Mouse (Mus musculus): Measurements from ENCODE around the gene Ttll2. TPM values are rescaled to one million over a fixed set of nuclear protein-coding genes. Genes with fewer than 3 reads are reported as not detected.
A peak's percentile ranks its signal among the peaks of the same experiment; 100 is the strongest.
"Not testable (repeated sequence)": the region's sequence is repeated elsewhere in the genome, so short reads cannot be mapped to it uniquely, and the experiment has no call there.

Gene Ttll2
- polyA plus RNA-seq, 1 experiment from 2014 or later = not detected

DNA sequence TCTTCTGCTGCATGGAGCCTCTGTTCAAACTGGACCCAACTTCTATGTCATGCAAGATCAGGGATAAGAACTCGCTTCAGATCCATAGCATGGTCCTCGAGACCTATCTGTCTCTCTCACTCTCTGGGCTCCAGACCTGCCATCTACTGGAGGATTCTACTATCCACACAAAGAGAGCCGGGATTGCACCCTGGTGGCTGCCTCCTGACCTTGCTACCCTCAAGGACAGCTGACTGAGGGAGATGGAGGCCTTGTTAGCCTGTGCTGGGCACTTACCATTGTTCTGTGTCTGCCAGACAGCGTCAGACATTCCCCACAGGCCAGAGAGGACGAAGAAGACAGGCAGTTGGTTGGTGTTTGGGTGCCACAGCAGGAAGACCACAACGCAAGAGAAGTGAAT is 16.9 kb upstream of the Ttll2 start:
- not testable (repeated sequence) for H3K9ac ChIP-seq (replicated peaks; ENCODE audit: low read length); ATAC-seq (ENCODE audit: low FRiP score, low TSS enrichment); H3K4me2 ChIP-seq (ENCODE audit: low read length); H3K27me3 ChIP-seq (ENCODE audit: control insufficient read depth, insufficient read depth, low read length); H3K4me1 ChIP-seq (ENCODE audit: control insufficient read depth, insufficient read depth, low read length); H3K36me3 ChIP-seq (ENCODE audit: control insufficient read depth, insufficient read depth, low read length); H3K27ac ChIP-seq (replicated peaks; ENCODE audit: low read depth, low read length); H3K4me3 ChIP-seq (replicated peaks; ENCODE audit: low read depth, low read length); H3K9me3 ChIP-seq (ENCODE audit: control insufficient read depth, low read length); DNase-seq
- 74% methylated on average over 5 of the region's 6 CpGs for WGBS

DNA sequence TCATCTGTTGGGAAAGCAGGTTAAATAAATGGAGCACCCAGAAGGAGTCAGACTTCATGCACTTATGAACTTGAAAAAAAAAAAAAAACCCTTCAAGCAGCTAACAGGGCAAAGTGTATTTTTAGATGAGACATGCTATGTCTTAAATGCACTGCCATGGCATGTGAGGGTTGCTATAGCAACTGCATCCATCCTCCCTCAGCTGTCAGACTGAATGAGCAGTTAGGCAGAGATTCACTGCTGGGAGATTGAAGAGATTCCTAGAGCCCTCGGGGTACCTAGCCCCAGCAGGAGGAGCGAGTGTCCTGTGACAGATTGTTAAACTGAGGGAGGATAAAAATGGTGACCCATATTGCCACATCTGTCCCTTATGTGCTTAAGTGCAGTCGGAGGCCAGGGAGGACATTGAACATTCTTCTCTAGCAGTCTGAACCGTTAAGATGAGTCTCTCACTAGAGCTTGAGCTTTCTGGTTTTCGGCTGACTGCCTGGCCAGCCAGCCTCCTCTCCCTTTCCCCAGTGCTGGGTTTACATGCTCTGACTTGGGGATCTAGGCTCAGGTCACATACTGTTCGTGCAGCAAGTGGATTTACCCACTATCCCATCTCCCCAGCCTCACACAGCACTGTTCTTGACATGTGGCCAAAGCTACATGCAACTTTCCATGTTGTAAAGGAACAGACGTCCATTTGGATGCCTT is 14.3 kb upstream of the Ttll2 start:
- not testable (repeated sequence) for H3K9me3 ChIP-seq (ENCODE audit: control insufficient read depth, low read length); H3K4me2 ChIP-seq (ENCODE audit: low read length); H3K9ac ChIP-seq (replicated peaks; ENCODE audit: low read length); H3K36me3 ChIP-seq (ENCODE audit: control insufficient read depth, insufficient read depth, low read length); H3K4me1 ChIP-seq (ENCODE audit: control insufficient read depth, insufficient read depth, low read length); H3K4me3 ChIP-seq (replicated peaks; ENCODE audit: low read depth, low read length); H3K27me3 ChIP-seq (ENCODE audit: control insufficient read depth, insufficient read depth, low read length)
- H3K27ac ChIP-seq (replicated peaks; ENCODE audit: low read depth, low read length) = 0 out of 2 replicates have a peak overlapping the region, but pooled peaks have one; percentile 26
- ATAC-seq (ENCODE audit: low FRiP score, low TSS enrichment) = peak; percentile 70; the same call in 1 of the 2 replicates
- WGBS = 26% methylated on average over 5 of the region's 7 CpGs
- DNase-seq = peak; percentile 64

DNA sequence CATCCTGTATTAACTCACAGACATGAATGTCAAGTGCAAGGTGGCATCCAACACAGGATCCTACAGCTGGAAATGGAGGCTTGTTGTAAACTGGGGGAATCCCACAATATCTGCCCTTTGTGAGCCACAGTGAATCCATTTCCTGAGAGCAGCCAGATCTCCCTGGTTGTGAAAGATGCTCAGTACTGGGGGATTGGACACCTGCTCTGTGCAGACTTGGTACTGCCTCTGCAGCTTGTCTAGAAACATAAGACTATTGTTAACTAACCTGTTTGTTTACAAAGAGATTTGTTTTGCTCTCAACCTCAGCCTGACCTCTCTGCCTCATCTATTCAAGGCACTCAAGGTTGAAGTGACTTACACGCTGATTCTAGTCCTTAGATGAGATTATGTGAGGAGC is 13.8 kb upstream of the Ttll2 start:
- H3K4me1 ChIP-seq (ENCODE audit: control insufficient read depth, insufficient read depth, low read length); H3K36me3 ChIP-seq (ENCODE audit: control insufficient read depth, insufficient read depth, low read length); H3K9ac ChIP-seq (replicated peaks; ENCODE audit: low read length); H3K4me3 ChIP-seq (replicated peaks; ENCODE audit: low read depth, low read length); H3K9me3 ChIP-seq (ENCODE audit: control insufficient read depth, low read length); H3K27me3 ChIP-seq (ENCODE audit: control insufficient read depth, insufficient read depth, low read length); H3K4me2 ChIP-seq (ENCODE audit: low read length); ATAC-seq (ENCODE audit: low FRiP score, low TSS enrichment): not testable (repeated sequence)
- DNase-seq = peak; percentile 7
- no CpG with 5 or more reads among the region's 1 CpGs for whole genome bisulfite sequencing
- H3K27ac ChIP-seq (replicated peaks; ENCODE audit: low read depth, low read length) = 0 out of 2 replicates have a peak overlapping the region, but pooled peaks have one; percentile 55

DNA sequence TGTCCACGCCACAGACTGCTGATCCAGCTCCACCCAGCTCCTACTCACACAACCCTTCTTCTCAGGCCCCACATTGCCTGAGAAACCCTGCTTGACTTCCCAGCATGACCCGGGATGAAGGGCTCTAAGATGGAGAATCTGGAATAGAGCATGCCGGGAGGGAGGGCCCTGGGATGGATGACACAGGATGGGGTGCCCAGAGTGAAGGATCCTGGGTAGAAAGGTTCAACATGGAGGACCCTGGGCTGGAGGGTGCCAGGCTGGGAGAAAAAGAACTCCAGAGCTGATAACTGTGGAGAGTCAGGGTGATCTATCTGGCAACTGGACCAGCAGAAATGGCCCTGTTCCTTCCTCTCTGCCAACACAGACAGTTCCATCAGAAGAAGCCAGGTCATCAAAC is 13.1 kb upstream of the Ttll2 start:
- not testable (repeated sequence) for H3K27ac ChIP-seq (replicated peaks; ENCODE audit: low read depth, low read length); H3K36me3 ChIP-seq (ENCODE audit: control insufficient read depth, insufficient read depth, low read length)
- no CpG with 5 or more reads among the region's 3 CpGs for WGBS

DNA sequence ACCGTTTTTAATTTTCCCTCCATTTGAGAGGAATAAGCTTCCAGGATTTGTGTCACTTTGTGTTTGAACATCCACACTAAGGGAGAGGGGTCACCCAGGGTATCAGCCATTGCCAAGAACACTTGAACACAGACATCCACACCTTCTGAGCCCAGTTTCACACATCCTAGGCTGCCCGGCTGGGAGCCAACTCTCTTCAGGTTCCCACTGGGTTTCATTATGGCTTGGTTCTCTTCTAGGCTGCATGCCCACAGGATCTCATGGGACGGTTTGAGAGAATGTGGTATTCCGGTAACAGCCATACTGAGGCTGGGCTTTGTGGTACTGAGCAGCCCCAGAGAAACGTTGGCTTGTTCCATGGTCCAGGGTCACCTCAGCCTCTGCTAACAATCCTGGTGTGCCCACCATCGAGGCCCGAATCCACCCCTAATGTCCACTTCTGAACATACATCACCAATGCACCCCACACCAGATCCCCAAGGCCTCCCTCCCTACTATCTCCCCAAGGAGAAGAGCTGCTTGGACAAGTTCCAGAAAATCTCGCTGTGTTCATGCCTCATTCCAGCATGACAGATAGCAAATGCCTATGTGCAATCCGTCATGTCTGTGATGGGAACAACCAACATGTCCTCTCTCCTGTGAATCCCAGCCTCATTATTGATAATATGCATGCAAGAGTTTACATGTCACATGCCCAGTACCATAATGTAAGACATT is 8.4 kb upstream of the Ttll2 start:
- H3K36me3 ChIP-seq (ENCODE audit: control insufficient read depth, insufficient read depth, low read length); H3K27ac ChIP-seq (replicated peaks; ENCODE audit: low read depth, low read length); DNase-seq; H3K4me1 ChIP-seq (ENCODE audit: control insufficient read depth, insufficient read depth, low read length); ATAC-seq (ENCODE audit: low FRiP score, low TSS enrichment); H3K4me3 ChIP-seq (replicated peaks; ENCODE audit: low read depth, low read length); H3K9me3 ChIP-seq (ENCODE audit: control insufficient read depth, low read length); H3K9ac ChIP-seq (replicated peaks; ENCODE audit: low read length); H3K4me2 ChIP-seq (ENCODE audit: low read length); H3K27me3 ChIP-seq (ENCODE audit: control insufficient read depth, insufficient read depth, low read length): not testable (repeated sequence)
- 85% methylated on average over 9 of the region's 9 CpGs for WGBS

More for the DNA sequence above, 13.1 kb upstream of the Ttll2 start:
- not testable (repeated sequence) for ATAC-seq (ENCODE audit: low FRiP score, low TSS enrichment); H3K9me3 ChIP-seq (ENCODE audit: control insufficient read depth, low read length); H3K27me3 ChIP-seq (ENCODE audit: control insufficient read depth, insufficient read depth, low read length); DNase-seq; H3K9ac ChIP-seq (replicated peaks; ENCODE audit: low read length); H3K4me2 ChIP-seq (ENCODE audit: low read length); H3K4me3 ChIP-seq (replicated peaks; ENCODE audit: low read depth, low read length); H3K4me1 ChIP-seq (ENCODE audit: control insufficient read depth, insufficient read depth, low read length)

DNA sequence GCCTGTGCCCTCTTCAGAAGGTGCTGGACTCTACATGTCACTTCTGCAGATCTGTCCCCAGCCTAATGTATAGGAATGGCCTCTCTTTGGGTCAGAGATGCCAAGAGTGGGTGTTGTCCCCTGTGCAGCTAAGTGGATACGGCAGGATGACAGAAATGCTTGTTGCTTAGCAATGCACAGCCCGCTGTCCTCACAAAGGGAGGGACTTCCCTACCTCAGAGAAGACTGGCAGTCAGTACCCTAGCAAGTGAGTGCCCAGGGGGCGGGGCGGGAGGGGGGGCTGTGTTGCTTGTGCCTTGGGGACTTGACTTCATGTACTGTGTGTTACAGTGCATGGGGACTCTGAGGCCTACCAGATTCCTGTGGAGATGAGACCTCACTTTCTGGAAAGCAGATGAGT is 7.3 kb upstream of the Ttll2 start:
- not testable (repeated sequence) for H3K9ac ChIP-seq (replicated peaks; ENCODE audit: low read length); H3K36me3 ChIP-seq (ENCODE audit: control insufficient read depth, insufficient read depth, low read length); H3K4me3 ChIP-seq (replicated peaks; ENCODE audit: low read depth, low read length); H3K27ac ChIP-seq (replicated peaks; ENCODE audit: low read depth, low read length); H3K4me2 ChIP-seq (ENCODE audit: low read length); H3K27me3 ChIP-seq (ENCODE audit: control insufficient read depth, insufficient read depth, low read length); DNase-seq; H3K9me3 ChIP-seq (ENCODE audit: control insufficient read depth, low read length); H3K4me1 ChIP-seq (ENCODE audit: control insufficient read depth, insufficient read depth, low read length); ATAC-seq (ENCODE audit: low FRiP score, low TSS enrichment)
- WGBS = 65% methylated on average over 4 of the region's 4 CpGs

DNA sequence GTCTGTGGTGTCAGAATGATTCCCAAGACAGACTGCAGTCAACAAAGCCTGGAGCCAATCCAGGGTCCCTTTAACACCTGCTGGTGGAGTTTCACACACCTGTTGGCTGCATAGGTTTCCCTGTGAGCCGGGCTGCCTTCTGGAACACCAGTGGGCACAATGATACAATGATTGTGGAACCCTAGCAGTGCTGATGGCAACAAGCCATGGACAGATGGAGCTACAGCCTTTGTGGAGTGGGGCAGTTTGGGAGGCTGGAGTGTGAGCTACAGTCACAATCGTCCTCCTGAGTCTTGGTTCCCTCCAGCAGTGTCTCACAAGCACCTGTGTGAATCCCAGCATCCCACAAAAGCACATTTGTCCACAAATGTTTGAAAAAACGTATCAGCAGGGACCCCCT is 3.7 kb downstream of the Ttll2 start:
- not testable (repeated sequence) for DNase-seq; ATAC-seq (ENCODE audit: low FRiP score, low TSS enrichment)
- 79% methylated on average over 2 of the region's 3 CpGs for WGBS

DNA sequence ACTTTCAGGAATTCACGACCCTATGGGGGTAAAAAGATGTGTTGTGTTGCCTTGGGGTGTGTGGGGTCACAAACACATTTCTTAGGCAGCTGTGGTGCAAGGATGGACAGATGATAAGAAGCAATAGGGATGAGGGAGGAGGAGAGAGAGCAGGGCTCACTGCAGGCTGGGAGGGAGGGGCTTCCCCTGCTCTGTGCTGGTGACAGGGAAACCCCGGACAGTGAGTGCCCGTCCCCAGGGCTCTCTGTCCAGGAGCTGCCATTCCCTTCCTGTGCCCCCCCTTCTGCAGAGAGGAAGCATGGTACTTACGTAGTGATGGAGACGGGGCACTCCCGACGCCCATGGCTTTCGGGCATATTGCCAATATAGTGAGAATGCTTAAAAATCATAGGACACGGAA is 15.1 kb downstream of the Ttll2 start:
- H3K27ac ChIP-seq (replicated peaks; ENCODE audit: low read depth, low read length); H3K4me1 ChIP-seq (ENCODE audit: control insufficient read depth, insufficient read depth, low read length); H3K27me3 ChIP-seq (ENCODE audit: control insufficient read depth, insufficient read depth, low read length); DNase-seq; H3K36me3 ChIP-seq (ENCODE audit: control insufficient read depth, insufficient read depth, low read length); H3K9me3 ChIP-seq (ENCODE audit: control insufficient read depth, low read length); H3K4me2 ChIP-seq (ENCODE audit: low read length); H3K9ac ChIP-seq (replicated peaks; ENCODE audit: low read length); H3K4me3 ChIP-seq (replicated peaks; ENCODE audit: low read depth, low read length); ATAC-seq (ENCODE audit: low FRiP score, low TSS enrichment): not testable (repeated sequence)
- WGBS = 79% methylated on average over 8 of the region's 9 CpGs

More for the DNA sequence above, 3.7 kb downstream of the Ttll2 start:
- not testable (repeated sequence) for H3K36me3 ChIP-seq (ENCODE audit: control insufficient read depth, insufficient read depth, low read length); H3K4me2 ChIP-seq (ENCODE audit: low read length); H3K9me3 ChIP-seq (ENCODE audit: control insufficient read depth, low read length); H3K27ac ChIP-seq (replicated peaks; ENCODE audit: low read depth, low read length); H3K4me1 ChIP-seq (ENCODE audit: control insufficient read depth, insufficient read depth, low read length); H3K4me3 ChIP-seq (replicated peaks; ENCODE audit: low read depth, low read length); H3K27me3 ChIP-seq (ENCODE audit: control insufficient read depth, insufficient read depth, low read length); H3K9ac ChIP-seq (replicated peaks; ENCODE audit: low read length)

DNA sequence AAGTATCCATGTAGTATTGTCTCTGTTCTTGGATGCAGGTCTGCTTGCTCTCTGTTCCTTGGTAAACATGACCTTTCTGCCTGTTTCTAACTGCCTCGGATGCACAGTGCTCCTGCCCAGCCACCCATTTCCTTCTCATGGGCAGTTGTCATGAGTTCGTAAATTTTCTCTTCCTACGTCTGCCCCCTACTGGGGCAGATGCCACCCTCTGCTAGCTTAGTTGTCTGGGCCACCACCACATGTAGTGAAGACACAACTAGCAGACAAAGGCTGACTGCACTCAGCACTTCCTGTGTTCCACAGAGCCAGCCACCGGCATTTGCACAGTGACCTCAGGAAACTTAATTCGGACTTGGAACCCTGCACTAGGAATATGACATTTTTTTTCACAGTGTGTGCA is 19.8 kb downstream of the Ttll2 start:
- not testable (repeated sequence) for H3K4me2 ChIP-seq (ENCODE audit: low read length); H3K9me3 ChIP-seq (ENCODE audit: control insufficient read depth, low read length); DNase-seq; H3K9ac ChIP-seq (replicated peaks; ENCODE audit: low read length); H3K27me3 ChIP-seq (ENCODE audit: control insufficient read depth, insufficient read depth, low read length); H3K4me3 ChIP-seq (replicated peaks; ENCODE audit: low read depth, low read length); ATAC-seq (ENCODE audit: low FRiP score, low TSS enrichment); H3K36me3 ChIP-seq (ENCODE audit: control insufficient read depth, insufficient read depth, low read length); H3K27ac ChIP-seq (replicated peaks; ENCODE audit: low read depth, low read length); H3K4me1 ChIP-seq (ENCODE audit: control insufficient read depth, insufficient read depth, low read length)
- WGBS = 92% methylated on average over 3 of the region's 5 CpGs
